Mouse (Mus musculus): ENCODE measurements around the gene Spef1. TPM values are rescaled to one million over a fixed set of nuclear protein-coding genes. Genes with fewer than 3 reads are reported as not detected.
A peak's percentile ranks its signal among the peaks of the same experiment; 100 is the strongest.
"Not testable (repeated sequence)": the region's sequence is repeated elsewhere in the genome, so short reads cannot be mapped to it uniquely, and the experiment has no call there.

Spef1 gene
- total and polyA plus RNA-seq, 3 experiments = 0.75 to 5.6 (median 1.4) TPM

DNA sequence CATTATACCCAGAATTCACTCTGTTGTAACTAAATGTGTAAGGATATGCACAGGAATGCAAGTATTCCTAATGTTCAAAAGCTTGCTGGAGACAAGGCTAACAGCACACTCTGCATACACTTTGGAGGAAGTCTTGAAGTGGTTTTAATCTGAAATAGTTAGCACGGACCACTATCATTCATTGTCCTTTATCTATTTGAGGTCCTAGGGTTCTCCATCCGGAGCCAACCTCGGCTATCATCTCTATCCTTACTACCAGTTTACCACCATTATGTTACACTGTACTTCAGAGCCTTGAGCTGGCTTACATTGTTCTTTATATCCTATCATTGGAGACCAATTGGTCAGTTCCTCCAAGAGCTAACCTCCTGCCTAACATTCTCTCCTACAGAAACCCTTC lies 40.2 kb upstream of the Spef1 start:
- no peak for TF ChIP-seq GATA1 (IDR thresholded peaks at IDR 0.05; ENCODE audit: borderline replicate concordance, low read length)
- TF ChIP-seq CTCF (IDR thresholded peaks at IDR 0.05; ENCODE audit: low read depth, low read length) = no peak
- TF ChIP-seq TAL1 (conservative IDR thresholded peaks at IDR 0.05; ENCODE audit: low read depth, low read length) = no peak
- no peak for TF ChIP-seq GATA2 (IDR thresholded peaks at IDR 0.05; ENCODE audit: borderline replicate concordance, low read depth, low read length)
- TF ChIP-seq POLR2AphosphoS5 (IDR thresholded peaks at IDR 0.05; ENCODE audit: insufficient replicate concordance, low read depth, low read length) = no peak
- H3K4me3 ChIP-seq (ENCODE audit: low read depth, low read length) = no peak overlapping the region
- no peaks in the 10 kb centered on the region for H3K36me3 ChIP-seq (replicated peaks)
- H3K9me3 ChIP-seq (replicated peaks) = no peaks in the 10 kb centered on the region; the same call in 1 of the 2 replicates
- ATAC-seq (ENCODE audit: extremely low read depth, insufficient number of reproducible peaks, low FRiP score, poor library complexity, severe bottlenecking) = no peak
- H3K4me1 ChIP-seq (ENCODE audit: insufficient read depth, low read depth, low read length) = peaks cover 26% of the 10 kb centered on the region
- no peak for DNase-seq (ENCODE audit: low spot score)
- peaks cover 13% of the 10 kb centered on the region for H3K27me3 ChIP-seq (ENCODE audit: insufficient read depth, low read length)

DNA sequence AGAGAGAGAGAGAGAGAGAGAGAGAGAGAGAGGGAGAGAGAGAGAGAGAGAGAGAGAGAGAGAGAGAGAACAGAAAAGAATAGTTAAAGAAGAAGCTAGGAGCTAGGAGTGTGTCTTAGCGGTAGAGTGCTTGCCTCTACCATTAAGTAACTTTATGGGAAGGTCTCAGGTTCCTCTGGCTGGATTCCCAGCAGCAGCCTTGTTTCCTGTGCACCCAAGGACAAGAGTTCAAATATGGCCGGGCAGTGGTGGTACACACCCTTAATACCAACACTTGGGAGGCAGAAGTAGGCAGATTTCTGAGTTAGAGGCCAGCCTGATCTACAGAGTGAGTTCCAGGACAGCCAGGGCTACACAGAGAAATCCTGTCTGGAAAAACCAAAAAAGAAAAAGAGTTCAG lies 39.6 kb upstream of the Spef1 start:
- Histone ChIP-seq H3K27me3 (ENCODE audit: insufficient read depth, low read length) (peaks cover 13% of the 10 kb centered on the region), H3K4me1 (ENCODE audit: insufficient read depth, low read depth, low read length) (peaks cover 29% of the 10 kb centered on the region)
- not testable (repeated sequence) for H3K9me3 ChIP-seq (replicated peaks); H3K4me3 ChIP-seq (ENCODE audit: low read depth, low read length); DNase-seq (ENCODE audit: low spot score); H3K36me3 ChIP-seq (replicated peaks); ATAC-seq (ENCODE audit: extremely low read depth, insufficient number of reproducible peaks, low FRiP score, poor library complexity, severe bottlenecking)

DNA sequence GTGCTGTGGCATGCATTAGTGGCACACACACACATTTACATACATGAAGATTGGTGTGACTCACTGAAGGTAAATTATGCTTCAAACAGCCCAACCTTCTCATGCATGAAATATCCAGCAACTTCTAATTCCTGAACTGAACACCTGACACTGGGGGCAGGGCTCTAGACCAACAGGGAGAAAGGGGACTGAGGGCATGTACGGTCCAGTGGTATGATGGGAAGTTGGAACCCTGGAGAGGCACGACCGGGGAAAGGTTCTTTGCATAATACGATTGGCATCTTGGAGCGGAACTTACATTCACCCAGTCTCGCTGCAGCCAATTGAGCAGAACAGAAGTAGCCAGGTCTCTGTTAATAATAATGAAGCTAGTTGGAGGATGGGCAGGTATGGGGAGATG lies 38.1 kb upstream of the Spef1 start:
- Histone ChIP-seq H3K36me3 (replicated peaks) (no peaks in the 10 kb centered on the region), H3K4me1 (ENCODE audit: insufficient read depth, low read depth, low read length) (peaks cover 27% of the 10 kb centered on the region)

DNA sequence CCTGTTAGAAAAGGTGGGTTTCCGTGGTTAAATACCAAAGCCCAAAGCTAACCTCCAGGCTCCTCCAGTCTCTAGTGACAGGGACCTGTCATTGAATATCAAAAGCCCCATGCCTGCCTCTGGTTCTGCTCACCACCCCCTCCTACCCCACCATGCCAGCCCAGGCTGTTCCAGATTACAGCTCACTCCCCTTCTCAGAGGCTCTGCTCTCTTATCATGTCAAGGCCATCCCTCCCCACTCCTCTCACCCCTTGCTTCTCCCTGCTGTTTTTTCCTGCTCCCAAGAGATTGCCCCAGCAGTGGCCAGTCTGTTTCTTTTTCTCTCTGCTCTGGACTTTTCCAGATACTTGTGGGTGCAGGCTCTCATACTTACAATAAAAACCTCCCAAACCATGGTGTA lies 36.5 kb upstream of the Spef1 start:
- DNase-seq (ENCODE audit: low spot score) = no peak
- peaks cover 3% of the 10 kb centered on the region; the same call in 1 of the 2 replicates for H3K9me3 ChIP-seq (replicated peaks)
- H3K4me3 ChIP-seq (ENCODE audit: low read depth, low read length) = no peak overlapping the region

More for the DNA sequence above, 38.1 kb upstream of the Spef1 start:
- DNase-seq (ENCODE audit: low spot score) (no peak), ATAC-seq (ENCODE audit: extremely low read depth, insufficient number of reproducible peaks, low FRiP score, poor library complexity, severe bottlenecking) (no peak)
- H3K27me3 ChIP-seq (ENCODE audit: insufficient read depth, low read length) = peaks cover 13% of the 10 kb centered on the region
- peaks cover 3% of the 10 kb centered on the region; the same call in 1 of the 2 replicates for H3K9me3 ChIP-seq (replicated peaks)
- TF ChIP-seq GATA1 (IDR thresholded peaks at IDR 0.05; ENCODE audit: borderline replicate concordance, low read length) (no peak), GATA2 (IDR thresholded peaks at IDR 0.05; ENCODE audit: borderline replicate concordance, low read depth, low read length) (no peak), POLR2AphosphoS5 (IDR thresholded peaks at IDR 0.05; ENCODE audit: insufficient replicate concordance, low read depth, low read length) (no peak), TAL1 (conservative IDR thresholded peaks at IDR 0.05; ENCODE audit: low read depth, low read length) (no peak), CTCF (IDR thresholded peaks at IDR 0.05; ENCODE audit: low read depth, low read length) (no peak)
- H3K4me3 ChIP-seq (ENCODE audit: low read depth, low read length) = no peak overlapping the region

DNA sequence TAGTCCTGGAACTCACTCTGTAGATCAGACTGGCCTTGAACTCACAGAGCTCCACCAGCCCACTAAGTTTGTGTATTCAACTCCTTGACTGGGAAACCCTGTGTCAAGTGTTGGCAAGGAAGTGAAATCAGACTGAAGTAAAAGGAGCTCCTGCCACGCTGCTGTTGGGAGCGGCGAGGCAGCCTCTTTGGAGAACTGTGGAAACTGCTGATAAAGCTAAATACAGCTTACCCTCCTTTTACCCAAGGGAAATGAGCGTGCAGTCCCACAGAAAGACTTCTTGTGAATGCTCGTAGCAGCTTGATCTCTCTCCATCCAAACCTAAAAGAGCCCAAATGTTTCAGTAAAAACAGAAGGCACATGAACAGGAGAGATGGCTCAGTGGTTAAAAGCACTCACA lies 35.5 kb upstream of the Spef1 start:
- Histone ChIP-seq H3K4me1 (ENCODE audit: insufficient read depth, low read depth, low read length) (peaks cover 32% of the 10 kb centered on the region), H3K27me3 (ENCODE audit: insufficient read depth, low read length) (peaks cover 5% of the 10 kb centered on the region), H3K4me3 (ENCODE audit: low read depth, low read length) (no peak overlapping the region), H3K36me3 (replicated peaks) (no peaks in the 10 kb centered on the region), H3K9me3 (replicated peaks) (peaks cover 3% of the 10 kb centered on the region; the same call in 1 of the 2 replicates)
- DNase-seq (ENCODE audit: low spot score) (no peak), ATAC-seq (ENCODE audit: extremely low read depth, insufficient number of reproducible peaks, low FRiP score, poor library complexity, severe bottlenecking) (no peak)
- TF ChIP-seq GATA1 (IDR thresholded peaks at IDR 0.05; ENCODE audit: borderline replicate concordance, low read length) (no peak), CTCF (IDR thresholded peaks at IDR 0.05; ENCODE audit: low read depth, low read length) (no peak), TAL1 (conservative IDR thresholded peaks at IDR 0.05; ENCODE audit: low read depth, low read length) (no peak), GATA2 (IDR thresholded peaks at IDR 0.05; ENCODE audit: borderline replicate concordance, low read depth, low read length) (no peak), POLR2AphosphoS5 (IDR thresholded peaks at IDR 0.05; ENCODE audit: insufficient replicate concordance, low read depth, low read length) (no peak)

More for the DNA sequence above, 36.5 kb upstream of the Spef1 start:
- TF ChIP-seq GATA1 (IDR thresholded peaks at IDR 0.05; ENCODE audit: borderline replicate concordance, low read length) (no peak), POLR2AphosphoS5 (IDR thresholded peaks at IDR 0.05; ENCODE audit: insufficient replicate concordance, low read depth, low read length) (no peak), CTCF (IDR thresholded peaks at IDR 0.05; ENCODE audit: low read depth, low read length) (no peak), TAL1 (conservative IDR thresholded peaks at IDR 0.05; ENCODE audit: low read depth, low read length) (no peak), GATA2 (IDR thresholded peaks at IDR 0.05; ENCODE audit: borderline replicate concordance, low read depth, low read length) (no peak)
- no peaks in the 10 kb centered on the region for H3K36me3 ChIP-seq (replicated peaks)
- H3K4me1 ChIP-seq (ENCODE audit: insufficient read depth, low read depth, low read length) = peaks cover 30% of the 10 kb centered on the region
- peaks cover 6% of the 10 kb centered on the region for H3K27me3 ChIP-seq (ENCODE audit: insufficient read depth, low read length)
- ATAC-seq (ENCODE audit: extremely low read depth, insufficient number of reproducible peaks, low FRiP score, poor library complexity, severe bottlenecking) = peak; percentile 40

DNA sequence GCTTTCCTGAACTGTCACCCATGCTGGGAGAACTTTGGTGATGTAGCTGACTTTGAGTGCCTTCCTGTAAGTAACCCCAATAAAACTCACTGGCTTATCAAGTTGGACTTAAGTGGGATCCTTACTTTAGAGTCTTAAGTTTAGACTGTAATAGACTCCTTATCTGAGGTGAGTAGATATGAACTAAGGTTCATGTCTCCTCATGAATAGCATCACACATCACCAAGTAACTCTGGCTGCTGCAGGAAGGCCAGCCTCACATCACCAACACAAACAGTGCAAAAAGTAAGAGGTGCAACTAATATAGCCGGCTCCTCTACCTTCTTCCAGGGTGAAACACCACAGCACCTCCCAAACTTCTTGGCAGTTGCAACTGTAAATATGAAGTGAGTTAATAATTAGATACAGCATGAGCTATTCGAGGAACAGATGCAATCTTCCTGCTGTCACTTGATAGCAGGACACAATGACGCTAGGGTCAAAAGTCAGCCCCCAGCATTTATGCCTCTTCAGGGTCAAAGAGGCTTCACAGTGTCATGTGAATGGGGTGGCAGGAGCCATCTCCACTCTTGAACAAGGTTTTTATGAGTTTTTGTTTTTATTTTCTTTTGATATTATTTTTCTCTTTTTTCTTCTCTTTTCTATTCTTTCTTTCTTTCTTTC lies 34.9 kb upstream of the Spef1 start:
- TF ChIP-seq CTCF (IDR thresholded peaks at IDR 0.05; ENCODE audit: low read depth, low read length) = no peak
- TF ChIP-seq TAL1 (conservative IDR thresholded peaks at IDR 0.05; ENCODE audit: low read depth, low read length) = no peak
- no peak for TF ChIP-seq POLR2AphosphoS5 (IDR thresholded peaks at IDR 0.05; ENCODE audit: insufficient replicate concordance, low read depth, low read length)
- no peak for TF ChIP-seq GATA2 (IDR thresholded peaks at IDR 0.05; ENCODE audit: borderline replicate concordance, low read depth, low read length)
- TF ChIP-seq GATA1 (IDR thresholded peaks at IDR 0.05; ENCODE audit: borderline replicate concordance, low read length) = no peak
- no peak for ATAC-seq (ENCODE audit: extremely low read depth, insufficient number of reproducible peaks, low FRiP score, poor library complexity, severe bottlenecking)
- DNase-seq (ENCODE audit: low spot score) = no peak

More for the DNA sequence above, 34.9 kb upstream of the Spef1 start:
- Histone ChIP-seq H3K4me1 (ENCODE audit: insufficient read depth, low read depth, low read length) (peaks cover 32% of the 10 kb centered on the region), H3K36me3 (replicated peaks) (no peaks in the 10 kb centered on the region), H3K4me3 (ENCODE audit: low read depth, low read length) (no peak overlapping the region), H3K9me3 (replicated peaks) (peaks cover 3% of the 10 kb centered on the region; the same call in 1 of the 2 replicates), H3K27me3 (ENCODE audit: insufficient read depth, low read length) (peaks cover 3% of the 10 kb centered on the region)

Data from G1E (cell line).